Mouse (Mus musculus): Measurements from ENCODE around the gene Olfm2.

Olfm2 gene

GRCm38 (mm10) chr9:20745129-20745966, 801 bp downstream of the Olfm2 start:
- DNase-seq (ENCODE audit: low spot score), result no peak

DNA sequence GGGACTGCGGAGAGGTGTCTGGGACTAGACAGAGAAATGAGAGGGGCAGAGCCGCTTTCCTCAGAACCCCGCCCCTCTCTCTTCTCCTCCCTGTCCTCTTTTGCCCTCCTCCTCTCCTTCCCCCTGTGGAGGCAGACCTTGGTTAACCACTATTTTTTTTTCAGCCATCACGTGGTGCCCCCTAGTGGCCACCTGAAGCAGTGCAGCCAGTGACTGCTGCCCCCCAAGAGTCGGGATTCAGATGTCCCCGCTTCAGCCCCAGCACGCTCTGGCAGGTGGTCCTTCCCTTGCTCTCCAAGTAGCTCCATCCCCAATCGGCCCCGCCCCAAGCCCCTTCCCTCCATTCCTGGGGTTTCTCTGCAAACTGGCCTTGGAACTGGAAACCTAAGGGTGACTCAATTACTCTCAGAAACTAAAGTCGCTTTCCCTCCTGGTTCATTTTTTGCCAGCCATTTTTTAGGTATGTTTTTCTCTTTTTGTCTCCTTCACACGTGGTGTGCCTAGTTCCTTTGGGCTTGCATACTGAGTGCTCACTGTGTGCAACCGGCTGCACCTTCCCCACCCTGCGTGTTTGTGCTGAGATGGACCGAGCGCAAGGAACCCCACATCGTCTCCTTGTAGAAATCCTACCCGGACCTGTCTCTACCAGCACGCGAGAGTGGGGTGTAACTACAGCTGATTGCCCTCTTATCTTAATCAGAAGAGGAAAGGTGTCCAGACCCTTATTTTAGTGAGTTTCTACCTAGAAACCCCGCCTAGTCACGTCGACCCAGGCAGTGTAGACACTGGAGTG, 2.0 kb downstream of the Olfm2 start:
- no peak for DNase-seq (ENCODE audit: low spot score)

DNA sequence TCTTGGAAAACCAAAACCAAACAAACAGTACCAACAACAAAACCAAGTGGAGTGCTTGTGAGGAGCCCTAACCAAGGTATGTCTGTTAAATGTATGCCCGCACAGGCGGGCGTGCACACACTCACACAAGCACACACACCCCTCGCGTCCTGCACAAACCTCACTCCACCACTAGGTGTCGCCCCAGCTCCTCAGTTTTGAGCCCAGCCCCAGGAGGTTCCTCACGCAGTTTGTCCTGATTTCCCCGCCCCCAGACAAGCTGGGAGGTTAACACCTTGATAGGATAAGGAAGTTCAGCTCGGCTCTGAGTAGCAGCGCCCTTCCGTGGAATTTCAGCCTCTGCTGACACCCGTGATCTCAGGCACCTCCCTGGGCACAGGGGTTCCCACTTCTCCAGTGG, 5.7 kb downstream of the Olfm2 start:
- DNase-seq (ENCODE audit: low spot score), result peak; percentile 44

DNA sequence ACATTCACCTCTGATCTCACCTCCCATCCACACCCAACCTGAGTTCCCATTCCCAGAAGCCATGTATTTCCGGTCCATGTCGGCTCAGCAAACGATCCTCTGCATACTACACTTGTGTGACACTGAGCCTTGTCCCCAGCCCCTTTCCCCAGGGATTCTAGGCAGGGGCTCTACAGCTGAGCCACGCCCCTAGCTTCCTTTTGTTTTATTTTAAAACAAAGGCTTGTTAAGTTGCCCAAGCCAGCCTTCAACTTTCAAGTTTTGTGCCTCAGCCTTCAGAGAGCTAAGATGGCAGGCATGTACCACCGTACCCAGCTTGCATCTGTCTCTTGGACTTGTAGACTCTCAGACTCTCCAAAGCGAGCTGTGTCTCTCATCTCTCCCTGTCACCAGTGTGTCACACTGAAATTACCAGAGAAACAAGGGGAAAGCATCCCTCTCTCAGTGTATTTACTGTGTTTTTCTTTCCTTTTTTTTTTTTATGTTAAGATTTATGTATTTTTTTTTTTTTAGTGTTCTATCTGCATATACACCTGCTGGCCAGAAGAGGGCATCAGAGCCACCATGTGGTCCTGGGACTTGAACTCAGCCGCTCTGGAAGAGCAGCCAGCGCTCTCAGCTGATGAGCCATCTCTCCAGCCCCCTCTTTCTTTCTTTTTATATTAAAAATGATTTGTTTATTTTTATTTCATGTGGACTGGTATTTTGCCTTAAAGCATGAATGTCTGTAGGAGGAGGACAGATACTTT, 7.7 kb downstream of the Olfm2 start:
- DNase-seq (ENCODE audit: low spot score), result no peak

DNA sequence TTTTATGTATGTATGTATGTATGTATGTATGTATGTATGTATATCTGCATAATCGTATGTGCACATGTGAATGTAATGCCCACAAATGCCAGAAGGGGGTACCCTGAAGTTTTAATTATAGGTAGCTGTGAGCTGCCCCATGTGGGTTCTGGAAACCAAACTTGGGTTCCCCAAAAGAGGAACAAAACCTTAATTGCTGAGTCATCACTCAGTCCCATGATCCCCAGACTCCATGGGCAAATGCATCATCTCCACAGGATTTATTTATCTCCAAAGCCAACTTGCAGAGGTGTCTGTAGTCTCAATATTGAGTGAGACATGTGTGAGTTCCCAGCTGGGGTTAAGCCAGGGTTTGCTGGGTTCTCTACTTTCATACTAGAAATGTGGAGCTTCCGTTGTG, 8.9 kb downstream of the Olfm2 start:
- DNase-seq (ENCODE audit: low spot score), result no peak

GRCm38 (mm10) chr9:20734692-20735091, 11.5 kb downstream of the Olfm2 start:
- DNase-seq (ENCODE audit: low spot score), result no peak

DNA sequence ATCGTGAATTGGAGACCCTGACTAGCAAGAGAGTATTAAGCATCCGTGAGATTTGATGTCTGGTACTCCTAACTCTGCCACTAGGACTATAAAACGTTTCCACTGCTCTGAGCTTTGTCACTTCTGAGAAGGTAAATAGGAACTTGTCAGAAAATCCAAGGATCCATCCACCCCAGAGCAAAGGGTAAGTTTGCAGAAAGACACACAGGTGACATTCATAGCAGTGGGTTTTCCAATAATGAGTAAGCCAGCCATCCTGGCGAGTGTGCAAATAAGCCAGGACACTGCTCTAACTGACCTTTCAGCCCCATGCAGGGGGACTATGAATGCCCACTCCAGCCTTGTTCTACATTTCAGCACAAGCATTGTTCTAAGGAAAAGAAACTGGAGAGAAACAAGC, 14.4 kb downstream of the Olfm2 start:
- no peak for DNase-seq (ENCODE audit: low spot score)

DNA sequence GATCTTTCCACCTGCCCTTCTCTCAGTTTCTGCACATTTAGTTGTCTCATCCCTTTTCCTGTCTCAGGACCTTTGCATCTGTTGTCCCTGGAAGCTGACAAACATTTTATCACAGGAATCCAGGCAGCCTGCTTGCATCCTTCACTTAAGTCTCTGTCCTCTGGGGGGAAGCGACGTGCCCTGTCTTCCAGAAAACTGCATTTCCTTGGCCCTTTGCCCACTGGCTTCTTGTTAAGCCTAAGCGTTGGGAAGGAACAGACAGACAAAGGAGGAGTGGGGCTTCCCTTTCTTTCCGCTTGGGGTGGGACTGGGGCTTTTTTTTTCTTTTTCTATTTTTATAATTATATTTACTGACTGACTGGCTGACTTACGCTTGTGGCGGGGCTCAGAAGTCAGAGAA, 16.7 kb downstream of the Olfm2 start:
- DNase-seq (ENCODE audit: low spot score), result no peak

DNA sequence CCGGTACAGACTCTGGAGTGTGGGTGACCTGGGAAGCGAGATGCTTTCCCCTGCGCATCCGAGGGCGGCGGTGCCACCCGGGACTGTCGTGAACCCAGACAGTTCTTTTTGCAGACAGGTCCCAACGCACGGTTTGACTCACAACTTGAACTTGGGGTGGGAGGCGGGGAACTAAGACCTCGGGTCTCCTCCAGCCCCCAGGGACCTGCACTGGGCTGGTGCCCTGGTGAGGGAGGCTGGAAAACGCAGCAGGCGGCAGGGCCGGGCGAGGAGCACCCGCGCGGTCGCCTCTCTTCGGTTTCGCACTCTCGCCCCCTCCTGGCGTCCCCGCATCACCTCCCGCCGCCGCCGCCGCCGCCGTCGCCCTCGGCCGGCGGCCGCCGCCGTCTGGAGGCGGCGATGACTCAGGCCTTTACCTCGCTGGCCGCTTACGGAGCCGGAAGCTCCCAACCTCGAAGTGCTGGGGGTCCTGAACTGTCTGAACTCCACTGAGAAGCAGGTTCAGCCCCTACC, 18.5 kb downstream of the Olfm2 start:
- no peak for DNase-seq (ENCODE audit: low spot score)

DNA sequence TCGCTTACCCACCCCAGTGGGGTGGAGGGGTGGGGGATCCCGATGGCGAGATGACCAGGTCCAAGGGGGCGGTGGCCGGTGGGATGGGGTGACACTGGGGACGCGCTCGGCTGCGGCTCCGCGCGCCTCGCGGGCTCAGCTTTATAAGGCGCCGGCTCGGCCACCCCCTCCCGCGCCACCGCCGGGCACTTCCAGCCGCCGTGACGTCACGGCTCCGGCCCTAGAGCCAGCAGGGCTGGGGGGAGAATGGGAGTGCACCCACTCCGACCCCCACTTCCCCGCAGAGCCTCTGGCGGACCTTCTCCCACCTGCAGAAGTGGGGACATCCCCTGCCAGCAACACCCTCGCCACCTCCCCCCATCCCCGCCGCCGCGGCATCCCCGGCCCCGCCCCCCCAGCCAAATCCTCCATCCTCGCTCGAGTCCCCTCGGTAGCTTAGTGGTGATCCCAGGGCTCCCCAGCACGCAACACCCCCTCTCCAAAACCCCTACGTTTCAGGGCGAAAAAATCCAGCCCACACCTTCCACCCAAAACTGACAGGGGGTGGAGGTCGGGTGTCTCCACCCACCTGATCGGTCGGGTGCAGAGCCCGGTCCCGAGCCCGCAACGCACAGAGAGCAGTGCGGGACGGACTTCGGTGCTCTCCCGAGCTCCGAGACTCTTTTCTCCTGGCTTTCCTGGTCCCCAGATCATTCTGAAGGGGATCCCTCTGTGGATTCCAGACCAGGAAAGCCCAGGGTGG, 19.1 kb downstream of the Olfm2 start:
- no peak for DNase-seq (ENCODE audit: low spot score)

DNA sequence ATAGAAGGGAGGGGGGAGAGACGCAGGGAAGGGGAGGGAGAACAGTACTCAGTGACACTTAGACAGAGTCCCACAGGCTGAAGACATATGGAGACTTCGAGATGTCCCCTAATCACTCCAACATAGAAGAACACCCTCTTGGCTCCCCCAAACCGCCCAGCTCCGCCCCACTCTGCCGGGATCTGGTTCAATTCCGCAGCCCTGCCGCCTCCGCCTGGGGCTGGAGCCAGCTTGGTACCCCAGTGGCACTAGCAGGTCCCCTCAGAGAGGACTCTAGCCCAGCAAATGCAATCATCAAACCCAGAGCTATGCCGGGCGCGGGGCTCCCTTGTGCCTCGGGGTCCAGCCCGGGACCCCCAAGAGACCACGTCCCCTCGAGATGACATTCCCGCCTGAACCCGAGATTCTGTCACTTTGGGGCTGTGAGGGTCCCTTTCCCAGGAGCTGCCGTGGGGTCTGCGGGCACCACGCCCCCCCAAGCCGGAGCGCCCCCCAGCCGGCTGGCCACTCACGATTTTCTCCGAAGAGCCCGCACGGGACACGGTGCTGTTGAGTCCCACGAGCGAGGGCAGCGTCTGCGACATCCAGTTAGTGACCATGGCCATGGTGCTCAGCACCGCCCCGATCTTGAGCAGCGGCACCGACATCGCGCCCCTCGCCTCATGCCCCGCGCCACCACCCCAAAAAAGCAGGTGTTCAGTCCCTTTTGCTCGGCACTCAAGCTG, 19.9 kb downstream of the Olfm2 start:
- no peak for DNase-seq (ENCODE audit: low spot score)

DNA sequence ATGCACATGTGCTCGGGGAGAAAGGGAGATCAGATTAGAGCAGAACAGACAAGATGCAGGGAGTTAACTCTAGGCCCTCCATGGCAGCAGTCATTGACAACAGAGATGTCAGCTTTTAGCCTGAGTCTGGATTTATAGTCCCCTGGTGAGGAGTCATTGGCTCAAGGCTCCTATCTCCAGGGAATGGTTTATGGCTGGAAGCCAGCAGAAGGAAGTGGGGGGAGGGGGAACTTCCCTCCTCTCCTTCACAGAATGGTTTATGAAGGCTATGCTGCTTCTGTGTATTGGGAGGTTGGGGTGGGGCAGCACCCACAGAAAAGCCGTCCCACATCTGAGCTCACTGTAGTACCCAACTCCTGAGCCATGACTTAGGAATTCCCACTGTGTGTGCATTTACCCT, 24.6 kb downstream of the Olfm2 start:
- no peak for DNase-seq (ENCODE audit: low spot score)

DNA sequence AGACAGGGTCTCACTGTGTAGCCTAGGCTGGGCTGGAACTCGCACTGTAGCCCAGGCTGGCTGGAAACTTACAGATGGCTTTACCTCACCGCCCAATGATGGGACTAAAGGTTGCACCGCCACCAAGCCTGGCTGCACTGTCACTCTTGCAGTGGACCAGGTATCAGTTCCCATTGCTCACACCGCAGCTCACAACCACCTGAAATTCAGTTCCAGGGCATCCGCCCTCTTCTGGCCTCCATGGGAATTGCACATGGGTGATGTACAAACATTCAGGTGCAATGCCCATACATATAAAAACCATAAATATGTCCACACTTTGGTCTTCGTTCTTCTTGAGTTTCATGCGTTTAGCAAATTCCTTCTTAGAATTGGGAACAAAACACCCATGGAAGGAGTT, 30.8 kb downstream of the Olfm2 start:
- DNase-seq (ENCODE audit: low spot score), result no peak

DNA sequence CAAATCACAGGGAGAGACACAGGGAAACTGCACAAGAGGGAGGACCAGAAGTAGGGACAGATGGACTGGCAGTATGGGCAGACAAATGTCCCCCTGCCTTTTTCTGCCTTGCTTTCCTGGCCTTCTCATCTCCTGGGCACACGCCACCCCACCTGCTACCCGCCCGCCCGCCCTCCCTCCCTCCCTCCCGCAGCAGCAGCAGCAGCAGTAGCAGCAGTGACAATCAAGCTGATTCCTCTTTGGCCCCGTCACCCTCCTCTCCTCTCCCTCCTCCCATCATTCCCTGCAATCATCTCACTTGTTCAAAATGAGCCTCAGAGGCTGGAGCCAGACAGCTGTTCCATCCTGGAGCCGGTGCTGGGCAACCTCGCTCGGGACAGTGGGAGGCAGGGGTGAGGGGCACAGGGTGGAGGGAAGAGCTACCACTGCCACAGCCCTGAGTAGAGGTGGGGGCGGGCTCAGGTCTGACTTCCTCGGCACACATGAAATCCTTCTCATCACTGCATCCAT, 32.6 kb downstream of the Olfm2 start:
- DNase-seq (ENCODE audit: low spot score), result no peak

- DNase-seq (ENCODE audit: low spot score), result no peak
Observed at GRCm38 (mm10) chr9:20712934-20713477, 33.1 kb downstream of the Olfm2 start.

GRCm38 (mm10) chr9:20710471-20710870, 35.7 kb downstream of the Olfm2 start:
- no peak for DNase-seq (ENCODE audit: low spot score)

DNA sequence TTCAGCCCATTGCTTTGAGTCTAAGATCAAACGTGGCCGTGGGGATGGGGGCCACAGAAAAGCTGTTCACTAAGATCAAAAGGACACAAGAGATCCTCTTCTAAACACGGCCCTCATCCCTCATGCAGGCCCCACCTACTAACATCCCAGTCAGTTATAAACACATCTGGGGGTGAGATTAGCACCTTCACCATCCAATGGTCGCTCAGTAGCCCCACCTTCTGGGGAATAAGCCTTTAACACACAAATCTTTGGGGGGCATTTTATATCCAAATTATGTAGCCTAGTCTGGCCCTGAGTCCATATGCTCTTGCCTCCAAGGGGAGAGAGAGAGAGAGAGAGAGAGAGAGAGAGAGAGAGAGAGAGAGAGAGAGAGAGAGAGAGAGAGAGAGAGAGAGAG, 40.2 kb downstream of the Olfm2 start:
- no peak for DNase-seq (ENCODE audit: low spot score)

GRCm38 (mm10) chr9:20705420-20705819, 40.7 kb downstream of the Olfm2 start:
- DNase-seq (ENCODE audit: low spot score), result no peak

DNA sequence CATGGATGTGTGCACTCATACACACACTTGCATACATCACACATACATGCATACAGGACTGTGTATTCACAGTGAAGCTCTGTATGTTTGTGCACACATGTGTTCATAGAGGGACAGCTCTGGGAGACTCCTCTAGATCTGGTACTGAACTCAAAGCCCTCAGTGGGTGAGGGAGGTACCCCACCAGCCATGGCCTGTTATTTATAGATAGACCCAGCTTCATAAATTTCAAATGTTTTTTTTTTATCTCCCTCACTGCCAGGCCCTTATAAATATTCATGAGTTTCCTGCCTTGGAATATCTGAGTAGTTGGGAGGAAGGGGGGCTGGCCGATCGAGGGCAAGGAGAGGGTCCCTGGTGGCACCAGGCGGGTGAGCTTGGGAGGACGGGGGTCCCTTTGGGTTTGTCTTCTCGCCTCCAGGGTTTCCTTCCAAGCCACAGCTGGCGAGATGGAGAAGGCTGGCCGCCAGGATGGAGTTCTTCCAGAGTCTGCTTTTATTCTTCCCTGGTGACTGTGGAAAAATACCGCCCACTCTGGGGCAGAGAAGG, 42.2 kb downstream of the Olfm2 start:
- no peak for DNase-seq (ENCODE audit: low spot score)

DNA sequence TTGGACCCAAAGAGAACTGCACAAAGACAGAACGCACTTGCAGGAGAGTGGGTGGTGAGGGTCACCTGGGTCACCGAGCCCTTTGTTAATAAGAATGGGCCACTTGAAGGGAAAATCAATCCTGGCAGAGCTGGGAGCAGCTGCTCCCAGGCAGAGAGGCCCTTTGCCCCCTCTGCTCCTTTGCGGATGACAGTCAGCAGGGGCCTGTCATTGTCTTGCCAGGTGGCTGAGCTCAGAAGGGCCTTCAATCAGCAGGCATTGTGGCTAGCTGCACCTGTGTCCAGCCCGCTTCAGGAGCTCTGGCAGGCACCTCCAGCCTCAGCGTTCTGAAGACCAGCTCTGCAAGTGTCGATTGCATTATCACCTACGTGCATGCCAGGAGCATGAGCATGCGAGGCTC, 48.7 kb downstream of the Olfm2 start:
- no peak for DNase-seq (ENCODE audit: low spot score)
